Mouse (Mus musculus): ENCODE data around the gene Notch2. TPM values are rescaled to one million over a fixed set of nuclear protein-coding genes. Genes with fewer than 3 reads are reported as not detected.

The Notch2 gene
- polyA plus RNA-seq, 1 experiment from 2014 or later, result 27.8 TPM

DNA sequence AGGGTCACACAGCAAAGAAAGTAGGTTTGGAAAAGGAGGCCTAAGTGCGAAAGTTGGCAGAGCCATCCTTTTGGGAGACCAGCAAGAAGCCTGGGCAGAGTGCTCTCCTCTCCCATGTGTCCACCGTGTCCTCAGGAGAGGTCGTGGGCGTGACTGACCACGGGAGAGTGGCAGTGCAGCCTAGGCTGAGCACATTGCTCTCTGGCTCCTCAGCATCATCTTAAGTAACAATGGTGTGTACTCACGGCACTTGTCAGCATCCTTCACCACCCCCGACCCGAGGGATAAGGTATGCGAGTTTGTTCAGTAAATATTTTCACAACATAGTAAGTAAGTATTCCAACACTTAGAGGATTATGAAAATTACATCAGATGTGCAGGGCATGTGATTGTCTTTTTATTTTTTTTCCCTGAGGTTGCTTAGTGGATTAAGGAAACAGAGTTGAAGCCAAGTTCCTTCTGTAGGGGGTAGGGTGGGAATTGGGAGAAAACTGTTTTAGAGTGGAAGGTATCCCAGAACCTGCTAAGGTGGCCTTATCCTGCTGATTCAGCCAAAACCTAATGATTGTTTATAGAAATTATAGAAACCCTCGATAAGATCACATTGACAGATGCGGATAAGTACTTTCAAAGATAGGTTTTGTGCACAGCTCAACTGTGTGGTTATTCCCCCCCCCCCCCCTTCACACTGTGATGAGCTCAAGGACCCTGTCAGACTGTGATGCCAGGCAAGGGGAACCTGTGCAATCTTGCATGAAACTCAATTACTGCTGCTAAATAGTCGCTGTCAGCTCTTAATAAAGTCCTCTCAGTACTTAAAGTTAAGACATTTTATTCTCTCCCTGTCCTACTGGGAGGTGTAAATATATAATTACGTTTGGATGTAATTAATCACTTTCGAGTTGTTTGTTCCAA, 37.4 kb downstream of the Notch2 start:
- Histone ChIP-seq H3K36me3 (replicated peaks; ENCODE audit: control insufficient read depth, insufficient read depth, low read depth, low read length) (no peaks in the 10 kb centered on the region), H3K27ac (replicated peaks; ENCODE audit: low read depth, low read length) (no peak overlapping the region), H3K4me1 (ENCODE audit: control insufficient read depth, insufficient read depth, low read length) (peaks cover 4% of the 10 kb centered on the region), H3K27me3 (ENCODE audit: control insufficient read depth, insufficient read depth, low read length) (no peaks in the 10 kb centered on the region), H3K9ac (replicated peaks; ENCODE audit: low read length) (no peak overlapping the region), H3K4me2 (ENCODE audit: low read depth, low read length) (no peak overlapping the region), H3K9me3 (replicated peaks; ENCODE audit: control insufficient read depth, low read length) (no peaks in the 10 kb centered on the region), H3K4me3 (ENCODE audit: low read depth, low read length) (no peak overlapping the region)
- DNase-seq (ENCODE audit: low spot score) (no peak), ATAC-seq (replicated peaks; ENCODE audit: insufficient number of reproducible peaks, low FRiP score, low TSS enrichment, low read depth) (no peak)
- 67% methylated on average over 14 of the region's 14 CpGs for whole genome bisulfite sequencing

DNA sequence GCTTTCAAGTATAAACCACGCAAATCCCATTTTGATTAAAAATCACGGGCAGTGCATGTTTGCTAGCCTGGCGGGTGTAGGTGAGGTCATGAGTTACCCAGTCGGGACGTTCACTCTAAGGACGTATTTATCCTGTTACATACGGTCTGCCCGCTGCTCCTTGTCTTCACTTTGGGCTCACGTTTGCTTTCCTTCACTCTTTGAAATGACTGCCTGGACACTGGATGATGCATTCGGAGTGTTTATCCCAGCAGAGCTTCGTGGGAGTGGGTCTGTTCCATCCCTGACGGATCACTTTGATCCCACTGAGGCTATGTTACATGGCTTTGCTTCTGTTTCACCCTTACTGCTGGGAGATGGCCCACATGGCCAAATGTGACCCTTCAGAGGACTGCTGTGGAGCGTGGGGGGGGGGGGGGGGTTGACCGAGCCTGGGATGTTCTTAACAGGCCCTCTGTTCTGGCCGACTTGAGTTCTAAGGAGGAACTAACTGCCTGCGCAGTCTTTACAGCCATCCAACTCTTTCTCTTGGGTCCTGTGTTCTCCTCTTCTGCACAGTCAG, 38.2 kb downstream of the Notch2 start:
- DNase-seq (ENCODE audit: low spot score) (no peak), ATAC-seq (replicated peaks; ENCODE audit: insufficient number of reproducible peaks, low FRiP score, low TSS enrichment, low read depth) (no peak; the same call in 1 of the 2 replicates)
- Histone ChIP-seq H3K4me1 (ENCODE audit: control insufficient read depth, insufficient read depth, low read length) (peaks cover 3% of the 10 kb centered on the region), H3K4me2 (ENCODE audit: low read depth, low read length) (no peak overlapping the region), H3K27me3 (ENCODE audit: control insufficient read depth, insufficient read depth, low read length) (no peaks in the 10 kb centered on the region), H3K36me3 (replicated peaks; ENCODE audit: control insufficient read depth, insufficient read depth, low read depth, low read length) (no peaks in the 10 kb centered on the region), H3K9me3 (replicated peaks; ENCODE audit: control insufficient read depth, low read length) (no peaks in the 10 kb centered on the region), H3K4me3 (ENCODE audit: low read depth, low read length) (no peak overlapping the region), H3K9ac (replicated peaks; ENCODE audit: low read length) (no peak overlapping the region), H3K27ac (replicated peaks; ENCODE audit: low read depth, low read length) (no peak overlapping the region)
- WGBS, result 56% methylated on average over 16 of the region's 16 CpGs

DNA sequence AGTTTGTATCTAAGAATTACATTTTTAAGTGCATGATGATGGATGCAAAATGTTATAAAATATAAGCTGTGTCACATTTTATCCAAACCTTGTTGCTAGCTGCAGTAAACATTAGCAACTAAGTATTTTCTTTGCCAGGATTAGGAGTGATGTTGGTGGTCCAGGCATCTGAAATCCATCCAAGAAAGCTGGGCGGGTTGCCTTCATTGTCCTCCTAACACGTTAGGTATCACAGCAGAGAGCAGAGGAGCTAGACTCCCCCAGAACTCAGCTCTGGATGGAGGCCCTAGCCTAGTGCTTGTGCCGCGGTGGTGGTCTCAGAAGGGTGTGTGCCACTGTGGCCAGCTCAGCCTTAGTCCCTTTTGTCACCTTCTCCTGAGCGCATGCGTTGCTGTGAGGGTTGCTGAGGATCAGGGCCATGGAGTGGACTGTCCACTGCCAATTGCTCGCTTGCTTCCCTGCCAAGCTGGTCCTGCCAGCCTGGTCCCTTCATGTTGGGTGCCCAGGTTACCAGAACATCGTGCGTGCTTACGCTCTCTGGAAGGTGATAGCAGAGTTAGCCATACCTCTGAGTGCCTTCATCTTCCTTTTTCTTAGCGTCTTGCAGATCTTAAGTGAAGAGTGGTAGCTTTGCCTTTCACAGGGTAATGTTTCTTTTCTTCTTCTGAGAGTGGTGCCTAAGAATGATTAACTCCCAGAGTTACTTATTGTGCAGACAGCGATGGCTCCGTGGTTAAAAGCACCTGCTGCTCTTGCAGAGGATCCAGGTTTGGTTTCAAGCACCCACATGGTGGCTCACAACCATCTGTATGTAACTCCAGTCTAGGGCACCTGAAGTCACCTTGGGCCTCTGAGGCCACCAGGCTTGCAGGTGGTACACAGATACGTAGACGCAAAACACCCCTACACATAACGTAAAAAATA, 39.4 kb downstream of the Notch2 start:
- peaks cover 3% of the 10 kb centered on the region; the same call in 1 of the 2 replicates for H3K4me1 ChIP-seq (ENCODE audit: control insufficient read depth, insufficient read depth, low read length)
- H3K9ac ChIP-seq (replicated peaks; ENCODE audit: low read length), result no peak overlapping the region
- no peak overlapping the region for H3K27ac ChIP-seq (replicated peaks; ENCODE audit: low read depth, low read length)
- H3K9me3 ChIP-seq (replicated peaks; ENCODE audit: control insufficient read depth, low read length), result no peaks in the 10 kb centered on the region
- ATAC-seq (replicated peaks; ENCODE audit: insufficient number of reproducible peaks, low FRiP score, low TSS enrichment, low read depth) (no peak), DNase-seq (ENCODE audit: low spot score) (no peak)
- H3K36me3 ChIP-seq (replicated peaks; ENCODE audit: control insufficient read depth, insufficient read depth, low read depth, low read length), result no peaks in the 10 kb centered on the region
- H3K4me3 ChIP-seq (ENCODE audit: low read depth, low read length), result no peak overlapping the region
- no peaks in the 10 kb centered on the region for H3K27me3 ChIP-seq (ENCODE audit: control insufficient read depth, insufficient read depth, low read length)
- 92% methylated on average over 16 of the region's 16 CpGs for WGBS
- no peak overlapping the region for H3K4me2 ChIP-seq (ENCODE audit: low read depth, low read length)

DNA sequence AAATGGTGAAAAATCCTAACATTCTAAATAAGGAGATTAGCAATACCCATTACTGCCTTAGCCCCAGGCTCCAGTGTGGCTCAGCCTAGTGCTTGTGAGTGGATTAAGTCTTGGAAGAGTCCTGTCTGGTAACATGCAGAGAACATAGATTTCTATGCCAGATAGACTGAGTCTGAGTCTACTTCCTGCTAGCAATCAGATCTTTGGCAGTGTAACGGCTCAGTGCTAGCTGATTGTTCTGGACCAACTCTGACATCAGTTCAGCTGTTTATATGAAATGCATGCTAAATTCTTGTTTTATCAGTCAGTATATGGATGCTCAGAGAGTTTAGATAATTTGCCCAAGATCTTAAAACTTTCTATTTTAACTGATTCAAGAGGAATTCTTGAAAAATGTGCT, 40.5 kb downstream of the Notch2 start:
- H3K4me2 ChIP-seq (ENCODE audit: low read depth, low read length), result no peak overlapping the region
- ATAC-seq (replicated peaks; ENCODE audit: insufficient number of reproducible peaks, low FRiP score, low TSS enrichment, low read depth), result no peak
- 67% methylated on average over 1 of the region's 1 CpGs for WGBS
- no peaks in the 10 kb centered on the region for H3K36me3 ChIP-seq (replicated peaks; ENCODE audit: control insufficient read depth, insufficient read depth, low read depth, low read length)
- H3K4me1 ChIP-seq (ENCODE audit: control insufficient read depth, insufficient read depth, low read length), result peaks cover 3% of the 10 kb centered on the region; the same call in 1 of the 2 replicates
- H3K27me3 ChIP-seq (ENCODE audit: control insufficient read depth, insufficient read depth, low read length), result no peaks in the 10 kb centered on the region
- DNase-seq (ENCODE audit: low spot score), result no peak
- H3K4me3 ChIP-seq (ENCODE audit: low read depth, low read length), result no peak overlapping the region
- H3K9me3 ChIP-seq (replicated peaks; ENCODE audit: control insufficient read depth, low read length), result no peaks in the 10 kb centered on the region
- H3K9ac ChIP-seq (replicated peaks; ENCODE audit: low read length), result no peak overlapping the region
- no peak overlapping the region for H3K27ac ChIP-seq (replicated peaks; ENCODE audit: low read depth, low read length)

DNA sequence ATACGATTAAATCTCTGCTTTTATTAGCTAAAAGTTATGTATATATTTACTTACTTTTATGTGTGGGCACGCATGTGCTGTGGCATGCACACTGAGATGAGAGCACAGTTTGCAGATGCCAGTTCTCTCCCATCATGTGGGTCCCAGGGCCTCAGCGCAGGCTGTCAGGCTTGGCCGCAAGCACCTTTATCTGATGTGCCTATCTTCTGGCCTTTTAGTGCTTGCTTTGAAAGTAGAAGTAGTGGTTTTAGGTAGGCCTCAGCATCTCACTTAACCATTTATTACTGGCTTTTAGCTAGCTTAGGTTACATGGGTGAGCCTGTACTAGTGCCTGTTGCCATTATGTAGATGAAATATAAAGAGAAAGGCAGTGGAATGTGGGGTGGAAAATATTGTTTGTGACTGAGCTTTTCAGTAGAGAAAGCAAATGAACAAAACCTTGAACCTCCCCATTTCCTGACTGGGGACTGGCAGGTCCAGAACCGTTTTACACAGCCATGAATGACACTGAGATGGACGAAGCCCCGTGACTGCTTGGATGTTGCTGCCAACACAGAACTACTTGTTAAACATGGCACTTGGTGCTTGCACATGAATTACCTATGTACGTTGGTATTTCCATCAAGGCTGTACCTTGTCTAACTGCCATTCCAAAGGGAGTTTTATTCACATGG, 41.1 kb downstream of the Notch2 start:
- Histone ChIP-seq H3K4me1 (ENCODE audit: control insufficient read depth, insufficient read depth, low read length) (peaks cover 3% of the 10 kb centered on the region; the same call in 1 of the 2 replicates), H3K9me3 (replicated peaks; ENCODE audit: control insufficient read depth, low read length) (no peaks in the 10 kb centered on the region), H3K4me3 (ENCODE audit: low read depth, low read length) (no peak overlapping the region), H3K27ac (replicated peaks; ENCODE audit: low read depth, low read length) (no peak overlapping the region), H3K9ac (replicated peaks; ENCODE audit: low read length) (no peak overlapping the region), H3K4me2 (ENCODE audit: low read depth, low read length) (no peak overlapping the region), H3K36me3 (replicated peaks; ENCODE audit: control insufficient read depth, insufficient read depth, low read depth, low read length) (no peaks in the 10 kb centered on the region), H3K27me3 (ENCODE audit: control insufficient read depth, insufficient read depth, low read length) (no peaks in the 10 kb centered on the region)
- ATAC-seq (replicated peaks; ENCODE audit: insufficient number of reproducible peaks, low FRiP score, low TSS enrichment, low read depth) (no peak), DNase-seq (ENCODE audit: low spot score) (no peak)
- WGBS, result 84% methylated on average over 8 of the region's 8 CpGs

DNA sequence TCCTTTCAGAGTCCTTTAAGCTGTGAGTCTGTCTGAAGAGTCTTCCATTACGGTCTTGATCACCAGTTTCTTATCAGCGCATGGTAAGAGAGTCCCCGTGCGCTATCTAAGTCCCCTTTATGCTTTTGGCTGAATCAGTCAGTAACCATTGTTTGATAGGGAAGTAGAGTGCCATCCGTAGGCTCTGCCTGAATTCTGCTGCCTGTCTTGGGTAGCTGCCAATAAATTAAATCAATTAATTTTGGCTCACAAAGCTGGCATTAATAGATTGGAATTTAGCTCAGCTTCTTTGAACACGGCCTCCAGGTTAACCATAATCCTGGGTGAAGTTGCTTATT, 41.6 kb downstream of the Notch2 start:
- H3K27me3 ChIP-seq (ENCODE audit: control insufficient read depth, insufficient read depth, low read length), result no peaks in the 10 kb centered on the region
- no peak for ATAC-seq (replicated peaks; ENCODE audit: insufficient number of reproducible peaks, low FRiP score, low TSS enrichment, low read depth)
- H3K27ac ChIP-seq (replicated peaks; ENCODE audit: low read depth, low read length), result no peak overlapping the region
- H3K4me3 ChIP-seq (ENCODE audit: low read depth, low read length), result no peak overlapping the region
- H3K4me1 ChIP-seq (ENCODE audit: control insufficient read depth, insufficient read depth, low read length), result peaks cover 3% of the 10 kb centered on the region; the same call in 1 of the 2 replicates
- WGBS, result 86% methylated on average over 6 of the region's 6 CpGs
- DNase-seq (ENCODE audit: low spot score), result no peak
- H3K9ac ChIP-seq (replicated peaks; ENCODE audit: low read length), result no peak overlapping the region
- H3K36me3 ChIP-seq (replicated peaks; ENCODE audit: control insufficient read depth, insufficient read depth, low read depth, low read length), result no peaks in the 10 kb centered on the region
- H3K4me2 ChIP-seq (ENCODE audit: low read depth, low read length), result no peak overlapping the region
- H3K9me3 ChIP-seq (replicated peaks; ENCODE audit: control insufficient read depth, low read length), result no peaks in the 10 kb centered on the region

DNA sequence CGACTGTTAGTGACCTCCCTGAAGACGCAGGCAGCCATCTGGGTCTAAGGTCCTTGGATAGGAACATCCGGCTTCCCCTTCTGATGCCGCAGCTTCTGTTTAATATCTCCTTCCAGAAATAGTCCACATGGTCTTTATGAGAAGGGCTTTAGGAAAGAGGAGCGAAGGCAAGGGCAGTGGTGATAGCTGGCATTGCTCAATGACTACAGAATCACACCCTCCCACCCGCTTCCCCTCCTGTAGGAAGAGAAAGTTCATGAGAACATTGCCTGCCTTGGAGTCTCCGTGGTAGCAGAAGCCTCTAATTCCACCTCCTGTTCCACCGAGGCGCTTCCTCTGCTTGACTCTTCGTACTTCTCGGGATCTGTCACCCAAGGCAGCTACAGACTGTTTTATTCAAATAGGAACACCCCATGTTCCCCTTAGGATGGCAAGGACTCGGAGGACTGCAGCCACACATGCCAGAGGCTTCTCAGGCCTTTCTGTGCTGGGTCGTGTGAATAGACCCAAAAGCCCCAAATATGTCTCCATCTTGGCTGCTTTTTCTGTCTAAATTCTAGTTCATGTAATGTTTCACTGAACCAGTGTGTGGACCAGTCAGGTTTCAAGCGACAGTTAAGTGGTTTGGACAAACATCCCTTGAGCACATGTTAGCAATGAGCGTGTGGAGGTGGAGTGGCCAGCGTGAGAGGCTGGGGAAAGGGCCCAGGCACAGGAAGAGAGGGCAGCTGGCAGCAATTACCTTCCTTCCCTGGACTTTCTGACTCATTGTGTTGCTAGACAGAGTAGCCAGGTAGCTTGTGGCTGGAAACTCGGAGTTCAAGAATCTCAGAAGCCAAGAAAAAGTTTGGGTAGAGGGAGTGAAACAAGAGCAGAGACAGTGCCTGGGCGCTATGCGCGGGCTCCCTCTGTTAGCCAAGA, 42.7 kb downstream of the Notch2 start:
- Histone ChIP-seq H3K4me2 (ENCODE audit: low read depth, low read length) (no peak overlapping the region), H3K9ac (replicated peaks; ENCODE audit: low read length) (no peak overlapping the region), H3K36me3 (replicated peaks; ENCODE audit: control insufficient read depth, insufficient read depth, low read depth, low read length) (no peaks in the 10 kb centered on the region), H3K4me3 (ENCODE audit: low read depth, low read length) (no peak overlapping the region), H3K27me3 (ENCODE audit: control insufficient read depth, insufficient read depth, low read length) (no peaks in the 10 kb centered on the region), H3K27ac (replicated peaks; ENCODE audit: low read depth, low read length) (peak overlapping the region; percentile 59), H3K4me1 (ENCODE audit: control insufficient read depth, insufficient read depth, low read length) (no peaks in the 10 kb centered on the region), H3K9me3 (replicated peaks; ENCODE audit: control insufficient read depth, low read length) (no peaks in the 10 kb centered on the region)
- ATAC-seq (replicated peaks; ENCODE audit: insufficient number of reproducible peaks, low FRiP score, low TSS enrichment, low read depth) (no peak; the same call in 1 of the 2 replicates), DNase-seq (ENCODE audit: low spot score) (peak; percentile 84)
- WGBS, result 53% methylated on average over 20 of the region's 20 CpGs

Measured in embryonic facial prominence, embryonic 11.5 days (tissue).